Mouse (Mus musculus): ENCODE results near the gene Shisa8. TPM values are rescaled to one million over a fixed set of nuclear protein-coding genes. Genes with fewer than 3 reads are reported as not detected.
"Not testable (repeated sequence)": the region's sequence is repeated elsewhere in the genome, so short reads cannot be mapped to it uniquely, and the experiment has no call there.

Gene Shisa8
- total RNA-seq (2014; rRNA removed), result 4.7 and 6.3 TPM in 2 replicates
- 1.8 and 2.7 TPM in 2 replicates for polyA plus RNA-seq (2015; fragmentation: Nextera tagmentation; extraction: Ambion mirVana)

GRCm38 (mm10) chr15:82212752-82213063 lies at the start of gene Shisa8:
Gene Shisa8 (minus strand): TSS chr15:82212815.
- peak; percentile 7; the same call in 1 of the 2 replicates for ATAC-seq
- H3K4me2 ChIP-seq (ENCODE audit: low read depth), result peak within 1 kb of the TSS; percentile 72
- H3K36me3 ChIP-seq (ENCODE audit: insufficient read depth), result no peaks in the 10 kb centered on the region
- H3K9ac ChIP-seq, result peak within 1 kb of the TSS; percentile 37; the same call in 1 of the 2 replicates
- TF ChIP-seq CTCF (IDR thresholded peaks at IDR 0.05; ENCODE audit: low read depth), result no peak
- H3K4me1 ChIP-seq (ENCODE audit: insufficient read depth), result peaks cover 3% of the 10 kb centered on the region; the same call in 1 of the 2 replicates
- H3K27ac ChIP-seq (ENCODE audit: low read depth, low read length), result no peak within 1 kb of the TSS
- WGBS, result under 1% methylated on average over 21 of the region's 34 CpGs
- H3K27me3 ChIP-seq (ENCODE audit: insufficient read depth, low read length), result peaks cover 36% of the 10 kb centered on the region
- no peaks in the 10 kb centered on the region for H3K9me3 ChIP-seq (ENCODE audit: low read length)
- H3K4me3 ChIP-seq (ENCODE audit: low read depth, low read length), result peak within 1 kb of the TSS; percentile 42
- DNase-seq, result no peak

- DNase-seq (peak; percentile 84), ATAC-seq (no peak)
- H3K4me3 ChIP-seq (ENCODE audit: low read depth, low read length), result no peak overlapping the region
- H3K27me3 ChIP-seq (ENCODE audit: insufficient read depth, low read length), result no peaks in the 10 kb centered on the region
- no peaks in the 10 kb centered on the region for H3K9me3 ChIP-seq (ENCODE audit: low read length)
- no peak overlapping the region for H3K27ac ChIP-seq (ENCODE audit: low read depth, low read length)
- peak; percentile 99 for TF ChIP-seq CTCF (IDR thresholded peaks at IDR 0.05; ENCODE audit: low read depth)
- WGBS, result 12% methylated on average over 16 of the region's 16 CpGs
- no peak overlapping the region for H3K9ac ChIP-seq
- H3K4me1 ChIP-seq (ENCODE audit: insufficient read depth), result peaks cover 19% of the 10 kb centered on the region
- 0 out of 2 replicates have a peak, but pooled peaks cover 12% of the 10 kb centered on the region for H3K36me3 ChIP-seq (ENCODE audit: insufficient read depth)
- no peak overlapping the region for H3K4me2 ChIP-seq (ENCODE audit: low read depth)
Measured at GRCm38 (mm10) chr15:82259510-82259909, 46.9 kb upstream of the Shisa8 start.

- peak; percentile 71 for TF ChIP-seq CTCF (IDR thresholded peaks at IDR 0.05; ENCODE audit: low read depth)
- ATAC-seq (peak; percentile 97), DNase-seq (peak; percentile 94)
- H3K27me3 ChIP-seq (ENCODE audit: insufficient read depth, low read length), result no peaks in the 10 kb centered on the region
- H3K36me3 ChIP-seq (ENCODE audit: insufficient read depth), result 0 out of 2 replicates have a peak, but pooled peaks cover 8% of the 10 kb centered on the region
- peak overlapping the region; percentile 76 for H3K9ac ChIP-seq
- WGBS, result 4% methylated on average over 10 of the region's 10 CpGs
- H3K9me3 ChIP-seq (ENCODE audit: low read length), result no peaks in the 10 kb centered on the region
- H3K4me3 ChIP-seq (ENCODE audit: low read depth, low read length), result peak overlapping the region; percentile 53
- H3K4me2 ChIP-seq (ENCODE audit: low read depth), result peak overlapping the region; percentile 66
- H3K4me1 ChIP-seq (ENCODE audit: insufficient read depth), result peaks cover 19% of the 10 kb centered on the region
- peak overlapping the region; percentile 91 for H3K27ac ChIP-seq (ENCODE audit: low read depth, low read length)
Measured at GRCm38 (mm10) chr15:82255944-82256383, 43.3 kb upstream of the Shisa8 start.

- 39% methylated on average over 4 of the region's 4 CpGs for WGBS
- Histone ChIP-seq H3K9ac (peak overlapping the region; percentile 76), H3K4me1 (ENCODE audit: insufficient read depth) (peaks cover 19% of the 10 kb centered on the region), H3K36me3 (ENCODE audit: insufficient read depth) (0 out of 2 replicates have a peak, but pooled peaks cover 4% of the 10 kb centered on the region), H3K27me3 (ENCODE audit: insufficient read depth, low read length) (no peaks in the 10 kb centered on the region), H3K4me2 (ENCODE audit: low read depth) (peak overlapping the region; percentile 66), H3K9me3 (ENCODE audit: low read length) (no peaks in the 10 kb centered on the region), H3K27ac (ENCODE audit: low read depth, low read length) (peak overlapping the region; percentile 91), H3K4me3 (ENCODE audit: low read depth, low read length) (peak overlapping the region; percentile 53)
- peak; percentile 63 for DNase-seq
- ATAC-seq, result peak; percentile 37
- TF ChIP-seq CTCF (IDR thresholded peaks at IDR 0.05; ENCODE audit: low read depth), result peak; percentile 70
Measured at GRCm38 (mm10) chr15:82255248-82255647, 42.6 kb upstream of the Shisa8 start.

GRCm38 (mm10) chr15:82252097-82252496 lies 39.5 kb upstream of the Shisa8 start, which contains the start of gene 1500009C09Rik:
Gene 1500009C09Rik (plus strand): TSS chr15:82252397.
- ATAC-seq (no peak), DNase-seq (no peak)
- TF ChIP-seq CTCF (IDR thresholded peaks at IDR 0.05; ENCODE audit: low read depth), result no peak
- H3K27me3 ChIP-seq (ENCODE audit: insufficient read depth, low read length), result no peaks in the 10 kb centered on the region
- H3K4me2 ChIP-seq (ENCODE audit: low read depth), result no peak within 1 kb of the TSS
- H3K4me3 ChIP-seq (ENCODE audit: low read depth, low read length), result no peak within 1 kb of the TSS
- 86% methylated on average over 6 of the region's 6 CpGs for WGBS
- H3K36me3 ChIP-seq (ENCODE audit: insufficient read depth), result no peaks in the 10 kb centered on the region
- H3K9ac ChIP-seq, result no peak within 1 kb of the TSS
- peaks cover 13% of the 10 kb centered on the region for H3K4me1 ChIP-seq (ENCODE audit: insufficient read depth)
- H3K27ac ChIP-seq (ENCODE audit: low read depth, low read length), result no peak within 1 kb of the TSS
- no peaks in the 10 kb centered on the region for H3K9me3 ChIP-seq (ENCODE audit: low read length)

GRCm38 (mm10) chr15:82251579-82251978 lies 39.0 kb upstream of the Shisa8 start:
- Histone ChIP-seq H3K36me3 (ENCODE audit: insufficient read depth) (no peaks in the 10 kb centered on the region), H3K4me2 (ENCODE audit: low read depth) (no peak overlapping the region), H3K27me3 (ENCODE audit: insufficient read depth, low read length) (no peaks in the 10 kb centered on the region), H3K27ac (ENCODE audit: low read depth, low read length) (no peak overlapping the region), H3K9ac (no peak overlapping the region), H3K4me1 (ENCODE audit: insufficient read depth) (peaks cover 9% of the 10 kb centered on the region), H3K4me3 (ENCODE audit: low read depth, low read length) (no peak overlapping the region), H3K9me3 (ENCODE audit: low read length) (no peaks in the 10 kb centered on the region)
- peak; percentile 36 for TF ChIP-seq CTCF (IDR thresholded peaks at IDR 0.05; ENCODE audit: low read depth)
- ATAC-seq (no peak), DNase-seq (no peak)
- 95% methylated on average over 3 of the region's 3 CpGs for WGBS

- Histone ChIP-seq H3K4me1 (ENCODE audit: insufficient read depth) (0 out of 2 replicates have a peak, but pooled peaks cover 3% of the 10 kb centered on the region), H3K9me3 (ENCODE audit: low read length) (no peaks in the 10 kb centered on the region), H3K9ac (no peak overlapping the region), H3K36me3 (ENCODE audit: insufficient read depth) (no peaks in the 10 kb centered on the region), H3K27me3 (ENCODE audit: insufficient read depth, low read length) (no peaks in the 10 kb centered on the region), H3K27ac (ENCODE audit: low read depth, low read length) (no peak overlapping the region), H3K4me2 (ENCODE audit: low read depth) (no peak overlapping the region), H3K4me3 (ENCODE audit: low read depth, low read length) (no peak overlapping the region)
- no peak for DNase-seq
- 82% methylated on average over 3 of the region's 3 CpGs for WGBS
- TF ChIP-seq CTCF (IDR thresholded peaks at IDR 0.05; ENCODE audit: low read depth), result no peak
- no peak for ATAC-seq
Measured at GRCm38 (mm10) chr15:82247131-82247776, 34.6 kb upstream of the Shisa8 start.

GRCm38 (mm10) chr15:82244805-82245161 lies 32.2 kb upstream of the Shisa8 start:
- H3K4me1 ChIP-seq (ENCODE audit: insufficient read depth); ATAC-seq; H3K9me3 ChIP-seq (ENCODE audit: low read length); H3K36me3 ChIP-seq (ENCODE audit: insufficient read depth); DNase-seq; H3K27me3 ChIP-seq (ENCODE audit: insufficient read depth, low read length): not testable (repeated sequence)
- 24% methylated on average over 9 of the region's 9 CpGs for WGBS
- Histone ChIP-seq H3K27ac (ENCODE audit: low read depth, low read length) (0 out of 2 replicates have a peak overlapping the region, but pooled peaks have one; percentile 15), H3K9ac (peak overlapping the region; percentile 53; the same call in 1 of the 2 replicates), H3K4me2 (ENCODE audit: low read depth) (peak overlapping the region; percentile 98), H3K4me3 (ENCODE audit: low read depth, low read length) (peak overlapping the region; percentile 76)
